Mouse (Mus musculus): ENCODE measurements around the gene Leng8. TPM values are rescaled to one million over a fixed set of nuclear protein-coding genes. Genes with fewer than 3 reads are reported as not detected.

The Leng8 gene
- total RNA-seq, 2 experiments from 2014 or later: 109 to 181 TPM

DNA sequence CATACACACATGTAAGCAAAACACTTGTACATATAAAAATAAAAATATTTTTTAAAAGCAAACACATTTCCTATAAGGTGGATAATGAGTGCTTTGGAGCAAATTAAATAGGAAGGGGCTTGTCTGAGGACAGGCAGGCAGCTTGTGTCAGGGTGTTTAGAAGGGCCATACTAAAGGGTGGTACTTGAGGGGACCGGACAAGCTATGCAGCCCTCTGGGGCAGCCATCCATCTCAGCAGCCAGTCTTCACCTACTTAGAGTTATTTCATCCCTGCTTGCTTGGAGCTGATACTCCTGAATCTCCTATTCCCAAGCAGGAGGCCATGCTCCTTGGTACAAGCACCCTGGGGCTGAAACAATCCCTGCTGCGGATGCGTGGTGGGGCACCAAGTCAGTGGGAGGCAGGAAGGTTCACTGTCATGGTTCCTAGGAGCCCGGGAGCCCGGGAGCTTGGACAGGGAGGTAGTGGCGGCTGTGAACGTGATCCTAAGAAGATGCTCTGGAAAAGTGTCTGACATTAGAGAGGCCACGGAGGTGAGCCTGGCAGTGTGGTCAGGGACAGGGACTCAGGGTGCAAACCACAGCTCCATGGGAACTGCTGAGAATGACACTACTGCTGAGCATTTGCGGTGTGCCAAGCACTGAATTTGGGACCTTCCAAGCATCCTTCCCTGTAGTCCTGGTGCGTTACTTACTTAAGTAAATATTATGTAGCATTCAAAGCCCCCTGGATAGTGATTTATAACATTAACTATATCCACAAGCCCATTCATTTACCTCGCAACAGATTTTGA is 9.7 kb upstream of the Leng8 start:
- no peak for DNase-seq (ENCODE audit: extremely low spot score in 1 of 2, low spot score in 1 of 2)

DNA sequence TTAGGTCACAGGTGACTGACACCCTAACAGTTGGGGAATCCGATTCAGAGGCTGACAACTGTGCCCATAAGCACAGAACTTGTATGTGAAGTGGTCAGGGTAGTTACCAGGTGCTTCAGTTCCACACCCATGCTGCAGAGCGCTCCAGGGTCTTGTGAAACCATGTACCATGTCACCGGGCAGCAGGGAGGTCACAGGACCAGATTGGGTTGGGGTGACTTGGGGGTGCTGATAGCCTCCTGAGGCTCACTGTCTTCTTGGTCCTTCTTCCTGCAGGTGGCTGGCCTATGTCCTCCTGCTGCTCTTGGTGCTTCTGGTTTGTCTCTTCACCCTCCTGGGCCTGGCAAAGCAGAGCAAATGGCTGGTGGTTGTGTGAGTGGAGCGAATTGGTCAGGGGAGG is 8.9 kb upstream of the Leng8 start:
- DNase-seq (ENCODE audit: extremely low spot score in 1 of 2, low spot score in 1 of 2): no peak

DNA sequence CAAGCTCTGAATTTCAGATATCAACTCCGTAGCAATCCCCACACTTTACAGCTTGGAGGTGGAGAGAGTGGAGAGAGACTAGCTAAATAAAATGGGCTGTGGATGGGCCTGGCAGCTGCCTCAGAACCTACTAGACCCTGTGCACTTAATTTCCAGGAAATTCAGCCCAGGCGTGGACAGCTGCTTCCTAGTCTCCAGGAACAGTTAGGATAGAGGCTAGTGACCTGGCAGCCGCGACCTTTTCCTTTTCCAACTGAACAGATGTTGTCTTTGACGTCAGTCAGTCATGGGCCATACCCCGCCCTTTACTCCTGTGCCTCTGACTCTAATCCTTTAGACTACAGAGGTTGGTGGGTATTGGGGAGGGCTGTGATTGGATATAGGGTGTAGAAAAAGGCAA is 8.0 kb upstream of the Leng8 start:
- no peak for DNase-seq (ENCODE audit: extremely low spot score in 1 of 2, low spot score in 1 of 2)

DNA sequence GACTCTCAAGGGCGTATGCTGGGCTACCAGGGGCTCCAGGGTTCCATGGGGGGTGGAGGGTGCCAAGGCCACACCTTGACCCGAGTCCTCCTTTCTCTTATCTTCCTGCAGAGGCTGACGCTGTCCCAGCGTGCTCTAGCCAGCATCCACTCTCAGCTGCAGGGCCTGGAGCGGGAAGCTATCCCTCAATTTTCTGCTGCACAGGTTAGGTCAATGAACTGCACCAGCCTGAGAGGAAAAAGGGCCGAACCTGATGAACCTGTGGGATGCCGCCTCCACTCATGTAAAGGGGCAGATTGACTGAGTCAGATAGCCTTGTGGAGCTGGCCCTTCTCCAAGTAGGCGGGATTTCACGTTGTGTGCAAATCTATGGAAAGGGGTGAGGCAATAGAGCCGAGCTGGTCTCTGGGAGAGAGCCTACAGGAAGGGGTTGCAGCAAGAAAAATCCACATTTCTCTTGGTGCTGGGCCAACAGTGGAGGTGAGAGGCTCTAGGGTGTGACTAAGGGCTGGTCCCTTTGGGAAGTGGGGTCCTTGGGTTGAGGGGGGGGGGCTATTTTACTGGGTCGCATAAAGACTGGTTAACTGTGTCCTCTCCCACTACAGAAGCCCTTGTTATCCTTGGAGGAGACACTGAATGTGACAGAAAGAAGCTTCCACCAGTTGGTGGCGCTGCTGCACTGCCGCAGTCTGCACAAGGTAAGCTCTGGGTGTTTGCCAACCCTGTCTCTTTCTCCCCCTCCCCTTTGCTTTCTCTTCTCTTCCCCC is 6.0 kb upstream of the Leng8 start:
- peak; percentile 69 to 89 for DNase-seq (ENCODE audit: extremely low spot score in 1 of 2, low spot score in 1 of 2)

DNA sequence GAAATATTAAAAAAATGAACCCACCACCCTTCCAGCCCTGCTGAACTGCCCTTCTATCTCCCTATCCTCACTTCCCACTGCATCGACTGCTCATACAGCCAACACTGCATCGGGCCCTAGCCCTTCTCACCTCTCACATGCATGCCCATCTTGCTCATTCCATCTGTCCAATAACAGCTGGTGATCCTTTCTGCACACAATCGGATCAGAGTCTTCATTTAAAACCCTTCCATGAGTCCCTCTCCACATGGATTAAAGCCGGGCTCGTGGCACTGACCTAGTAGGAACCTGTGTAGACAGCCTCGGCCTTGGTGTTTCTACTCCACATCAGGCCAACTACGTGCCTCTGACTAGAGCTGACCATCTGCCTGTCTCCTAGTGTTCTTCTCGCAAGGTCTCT is 4.9 kb upstream of the Leng8 start:
- no peak for DNase-seq (ENCODE audit: extremely low spot score in 1 of 2, low spot score in 1 of 2)

DNA sequence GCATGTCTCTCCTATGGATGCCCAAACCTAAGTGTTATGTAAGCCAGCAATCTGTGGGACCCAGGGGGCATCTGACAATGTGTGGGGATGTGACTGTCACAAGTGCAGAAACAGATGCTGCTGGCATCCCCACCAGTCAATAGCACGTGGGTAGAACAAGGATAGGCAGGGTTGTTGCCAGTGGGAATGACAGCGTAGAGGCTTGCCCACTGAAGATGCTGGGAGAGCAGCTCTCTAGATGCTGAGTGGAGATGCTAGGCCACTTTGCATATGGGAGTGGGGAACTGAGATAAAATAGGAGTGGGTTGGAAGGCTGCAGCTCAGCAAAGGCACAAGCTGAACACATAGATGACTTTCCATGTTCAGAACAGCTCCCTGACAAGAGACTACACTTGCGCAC is 4.3 kb upstream of the Leng8 start:
- peak in 1 of 2 experiments; percentile 56 for DNase-seq (ENCODE audit: extremely low spot score in 1 of 2, low spot score in 1 of 2)

DNA sequence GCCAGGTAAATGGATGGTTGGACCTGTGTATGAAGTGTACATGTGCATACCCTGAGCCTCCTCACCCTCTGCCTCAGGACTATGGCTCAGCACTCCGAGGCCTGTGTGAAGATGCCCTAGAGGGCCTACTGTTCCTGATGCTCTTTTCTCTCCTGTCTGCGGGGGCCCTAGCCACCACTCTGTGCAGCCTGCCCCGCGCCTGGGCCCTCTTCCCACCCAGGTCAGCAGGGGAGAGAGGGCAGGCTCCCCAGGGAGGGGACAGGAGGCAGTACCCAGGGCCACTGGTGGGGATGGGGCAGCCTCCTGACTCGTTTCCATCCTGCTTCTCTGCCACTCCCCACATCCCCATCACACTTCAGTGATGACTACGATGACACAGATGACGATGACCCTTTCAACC is 3.8 kb upstream of the Leng8 start:
- DNase-seq (ENCODE audit: extremely low spot score in 1 of 2, low spot score in 1 of 2): no peak

DNA sequence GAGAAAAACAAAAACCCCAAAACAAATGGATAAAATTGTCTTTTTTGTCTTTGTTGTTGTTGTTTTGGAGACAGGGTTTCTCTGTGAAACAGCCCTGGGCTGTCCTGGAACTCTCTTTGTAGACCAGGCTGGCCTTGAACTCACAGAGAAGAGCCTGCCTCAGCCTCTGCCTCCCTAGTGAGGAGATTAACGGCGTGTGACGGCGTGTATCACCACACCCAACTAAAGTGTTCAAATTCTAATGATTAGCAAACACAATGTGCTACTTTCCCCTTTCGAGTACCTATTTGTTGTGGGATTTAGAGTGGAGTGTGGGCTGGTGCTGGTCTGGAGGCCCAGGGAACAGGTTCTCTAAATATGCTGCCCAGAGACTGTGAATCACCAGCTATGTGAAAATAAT is 1.9 kb upstream of the Leng8 start:
- no peak for DNase-seq (ENCODE audit: extremely low spot score in 1 of 2, low spot score in 1 of 2)

DNA sequence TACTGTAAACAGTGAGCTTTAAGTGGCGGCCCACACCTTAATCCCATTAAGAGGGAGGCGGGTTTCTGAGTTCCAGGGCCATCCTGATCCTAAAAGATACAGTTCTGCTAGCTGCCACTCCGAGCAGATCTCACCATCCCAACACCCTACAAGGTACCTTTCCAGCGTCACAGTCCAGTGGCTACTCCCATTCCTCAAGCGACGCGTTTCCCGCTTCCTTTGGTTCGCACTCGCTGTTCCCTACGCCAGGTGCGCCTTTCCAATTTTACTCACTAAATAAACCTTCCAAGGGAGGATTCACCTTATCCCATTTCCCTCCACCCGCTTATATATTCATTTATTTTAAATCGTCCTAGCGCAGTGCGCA is 452 bp upstream of the Leng8 start:
- no peak for DNase-seq (ENCODE audit: extremely low spot score in 1 of 2, low spot score in 1 of 2)

DNA sequence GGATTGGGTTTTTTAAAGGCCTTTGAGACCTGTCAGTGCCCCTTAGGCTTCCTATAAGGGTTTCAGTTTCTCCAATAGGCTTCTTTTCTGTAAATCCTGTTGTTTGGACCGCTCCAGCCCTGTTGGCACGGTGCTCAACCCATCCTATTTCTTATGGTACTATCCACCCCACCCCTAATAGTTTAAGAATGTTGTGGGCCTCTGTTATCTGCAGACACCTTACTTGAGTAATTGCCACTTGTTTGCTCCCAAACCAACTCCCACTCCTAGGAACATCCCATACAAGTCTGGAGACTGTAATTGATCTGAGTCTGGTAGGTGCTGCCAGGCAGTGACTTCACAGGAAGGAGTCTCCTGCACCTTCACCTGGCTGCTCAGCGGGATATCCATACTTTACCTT is 907 bp downstream of the Leng8 start:
- DNase-seq (ENCODE audit: extremely low spot score in 1 of 2, low spot score in 1 of 2): no peak

DNA sequence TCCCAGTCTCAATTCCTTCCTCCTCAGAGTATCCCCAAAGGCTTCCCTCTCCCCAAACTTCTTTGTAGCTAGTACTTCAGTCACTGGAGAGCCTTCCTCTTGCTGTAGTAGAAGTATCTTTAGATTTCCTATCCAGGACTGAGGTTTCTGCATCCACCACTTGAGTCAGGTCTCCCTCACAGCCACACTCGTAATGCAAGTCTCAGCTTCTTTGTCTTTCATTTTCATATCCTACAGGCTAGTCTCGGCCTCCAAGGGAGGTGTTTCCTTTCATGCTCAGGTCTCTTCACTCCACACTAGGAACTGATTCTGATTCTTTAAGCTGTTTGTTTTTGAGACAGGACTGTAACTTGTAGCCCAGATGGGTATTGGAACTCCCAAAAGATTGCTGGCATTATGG is 1.3 kb downstream of the Leng8 start:
- DNase-seq (ENCODE audit: extremely low spot score in 1 of 2, low spot score in 1 of 2): no peak

DNA sequence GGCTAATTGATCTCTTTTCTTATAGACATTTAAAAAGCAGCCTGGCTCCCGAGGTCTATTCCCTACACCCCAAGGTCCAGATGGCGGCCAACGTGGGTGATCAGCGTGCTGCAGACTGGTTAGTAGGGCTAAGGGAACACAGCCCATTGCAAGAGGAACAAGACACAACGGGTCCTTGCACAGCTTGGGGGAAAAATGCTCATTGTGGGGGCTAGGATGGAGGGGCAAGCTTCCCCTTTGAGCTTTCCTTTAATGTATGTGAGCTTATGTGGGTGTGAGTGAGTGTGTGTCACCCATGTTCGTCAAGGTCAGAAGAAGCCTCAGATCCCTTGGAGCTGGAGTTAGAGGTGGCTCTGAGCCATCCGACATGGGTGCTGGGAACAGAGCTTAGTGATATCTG is 1.8 kb downstream of the Leng8 start:
- no peak for DNase-seq (ENCODE audit: extremely low spot score in 1 of 2, low spot score in 1 of 2)

DNA sequence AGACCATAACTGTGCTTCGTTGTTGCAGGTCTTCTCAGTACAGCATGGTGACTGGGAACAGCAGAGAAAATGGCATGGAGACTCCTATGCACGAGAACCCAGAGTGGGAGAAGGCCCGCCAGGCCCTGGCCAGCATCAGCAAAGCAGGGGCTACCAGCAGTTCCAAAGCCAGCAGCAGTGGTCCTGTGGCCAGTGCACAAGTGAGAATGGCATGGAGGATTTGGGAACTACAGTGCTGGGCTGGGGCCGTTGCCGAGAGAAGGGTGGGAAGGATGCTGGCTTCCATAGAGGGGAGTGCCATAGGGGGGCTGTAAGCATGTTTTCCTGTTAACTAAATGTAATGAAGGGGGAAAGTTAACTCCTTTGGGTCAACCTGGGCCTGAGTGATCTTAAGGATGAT is 2.6 kb downstream of the Leng8 start:
- DNase-seq (ENCODE audit: extremely low spot score in 1 of 2, low spot score in 1 of 2): peak in 1 of 2 experiments; percentile 3

DNA sequence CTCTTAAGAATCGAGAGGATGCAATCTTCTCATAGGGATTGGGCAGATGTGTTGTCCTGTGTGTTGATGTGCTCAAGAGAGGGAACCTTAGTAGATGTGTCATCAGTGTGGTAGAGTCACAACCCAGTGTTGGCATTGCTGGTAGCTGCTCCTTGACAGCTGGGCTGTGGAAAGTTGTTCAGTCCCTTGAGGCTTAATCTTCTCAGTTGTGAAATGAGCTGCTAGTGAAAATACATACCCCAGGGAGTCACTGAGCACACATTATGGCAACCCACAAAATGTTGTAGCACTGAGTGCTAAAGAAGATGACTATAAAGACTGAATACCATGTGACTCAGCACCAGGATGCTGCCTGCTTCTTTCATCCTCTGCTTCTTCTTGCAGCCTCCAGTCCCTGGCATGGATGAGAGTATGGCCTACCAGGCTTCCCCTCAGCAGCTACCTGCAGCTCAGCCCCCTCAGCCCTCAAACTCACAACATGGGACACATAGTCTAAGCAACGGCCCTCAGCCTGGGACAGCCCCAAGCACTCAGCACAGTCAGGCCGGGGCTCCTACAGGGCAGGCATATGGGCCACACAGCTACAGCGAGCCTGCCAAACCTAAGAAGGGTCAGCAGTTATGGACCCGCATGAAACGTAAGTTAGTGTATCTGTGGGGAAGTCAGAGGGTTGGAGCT is 4.9 kb downstream of the Leng8 start:
- DNase-seq (ENCODE audit: extremely low spot score in 1 of 2, low spot score in 1 of 2): no peak

DNA sequence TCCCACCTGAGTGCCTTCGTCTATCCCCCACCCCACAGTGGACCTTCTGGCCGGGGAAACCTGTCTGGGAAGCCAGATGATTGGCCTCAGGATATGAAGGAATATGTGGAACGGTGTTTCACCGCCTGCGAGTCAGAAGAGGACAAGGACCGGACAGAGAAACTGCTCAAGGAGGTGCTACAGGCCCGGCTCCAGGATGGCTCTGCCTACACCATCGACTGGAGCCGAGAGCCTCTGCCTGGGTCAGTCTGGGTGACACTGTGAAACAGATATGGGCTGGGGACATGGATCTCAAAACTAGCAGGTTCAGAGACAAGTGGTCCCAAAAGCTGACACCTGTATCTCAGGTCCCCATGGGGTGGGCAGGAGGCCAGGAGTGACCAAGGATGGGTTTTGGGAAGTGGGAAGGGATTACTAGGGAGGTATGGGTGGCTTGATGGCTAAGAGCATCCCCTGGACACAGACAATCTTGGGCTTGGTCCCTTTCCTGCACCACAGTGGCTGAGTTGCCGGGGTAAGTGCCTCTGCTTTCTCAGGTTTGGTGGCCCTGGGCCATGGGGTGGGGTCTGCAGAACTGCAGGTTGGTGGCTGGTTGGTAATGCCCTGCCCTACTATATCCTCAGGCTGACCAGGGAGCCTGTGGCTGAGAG is 6.1 kb downstream of the Leng8 start:
- no peak for DNase-seq (ENCODE audit: extremely low spot score in 1 of 2, low spot score in 1 of 2)

DNA sequence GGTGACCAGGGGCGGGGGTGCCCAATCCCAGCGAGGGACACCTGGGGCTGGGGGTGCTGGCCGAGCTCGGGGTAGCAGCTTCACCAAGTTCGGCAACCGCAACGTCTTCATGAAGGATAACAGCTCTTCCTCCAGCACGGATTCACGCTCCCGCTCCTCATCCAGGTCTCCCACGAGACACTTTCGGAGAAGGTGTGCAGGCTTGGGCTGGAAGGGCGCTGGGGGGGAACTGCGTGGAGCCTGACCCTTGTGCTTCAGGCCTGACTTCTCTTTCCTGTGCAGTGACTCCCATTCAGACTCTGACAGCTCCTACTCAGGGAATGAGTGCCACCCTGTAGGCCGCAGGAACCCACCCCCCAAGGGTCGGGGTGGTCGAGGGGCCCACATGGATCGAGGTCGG is 6.7 kb downstream of the Leng8 start:
- no peak for DNase-seq (ENCODE audit: extremely low spot score in 1 of 2, low spot score in 1 of 2)

DNA sequence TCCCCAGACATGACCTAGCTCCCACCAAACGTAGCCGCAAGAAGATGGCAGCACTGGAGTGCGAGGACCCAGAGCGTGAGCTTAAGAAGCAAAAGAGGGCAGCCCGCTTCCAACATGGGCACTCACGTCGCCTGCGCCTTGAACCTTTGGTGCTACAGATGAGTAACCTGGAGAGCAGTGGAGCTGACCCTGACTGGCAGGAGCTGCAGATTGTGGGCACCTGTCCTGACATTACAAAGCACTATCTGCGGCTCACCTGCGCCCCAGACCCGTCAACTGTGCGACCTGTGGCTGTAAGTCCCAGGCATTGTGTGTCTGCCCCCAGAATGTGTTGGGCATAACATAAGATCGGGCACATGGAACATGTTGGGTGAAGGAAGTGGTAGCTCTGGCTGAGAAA is 7.2 kb downstream of the Leng8 start:
- DNase-seq (ENCODE audit: extremely low spot score in 1 of 2, low spot score in 1 of 2): no peak

DNA sequence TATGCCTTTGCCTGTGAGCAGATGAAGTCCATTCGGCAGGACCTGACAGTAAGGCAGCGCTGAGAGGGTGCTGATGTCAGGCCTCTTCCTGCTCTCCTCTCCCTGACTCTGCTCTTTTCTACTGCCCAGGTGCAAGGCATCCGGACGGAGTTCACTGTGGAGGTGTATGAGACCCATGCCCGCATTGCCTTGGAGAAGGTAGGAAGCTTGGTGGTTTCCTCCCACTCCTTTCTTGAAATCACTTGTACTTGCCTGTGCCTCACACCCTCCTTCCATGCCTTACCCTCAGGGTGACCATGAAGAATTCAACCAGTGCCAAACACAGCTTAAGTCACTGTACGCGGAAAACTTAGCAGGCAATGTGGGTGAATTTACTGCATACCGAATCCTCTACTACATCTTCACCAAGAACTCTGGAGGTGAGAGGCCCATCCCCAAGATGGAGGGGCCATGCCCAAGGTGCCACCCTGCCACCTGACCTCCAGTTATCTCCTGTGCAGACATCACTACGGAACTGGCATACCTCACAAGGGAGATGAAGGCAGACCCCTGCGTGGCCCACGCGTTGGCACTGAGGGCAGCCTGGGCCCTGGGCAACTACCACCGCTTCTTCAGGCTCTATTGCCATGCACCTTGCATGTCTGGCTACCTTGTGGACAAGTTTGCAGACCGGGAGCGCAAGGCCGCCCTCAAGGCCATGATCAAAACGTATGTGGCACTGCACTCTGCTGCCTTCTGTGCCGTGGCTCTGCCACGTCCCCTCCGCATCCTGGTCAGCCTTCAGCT is 8.1 kb downstream of the Leng8 start:
- no peak for DNase-seq (ENCODE audit: extremely low spot score in 1 of 2, low spot score in 1 of 2)

DNA sequence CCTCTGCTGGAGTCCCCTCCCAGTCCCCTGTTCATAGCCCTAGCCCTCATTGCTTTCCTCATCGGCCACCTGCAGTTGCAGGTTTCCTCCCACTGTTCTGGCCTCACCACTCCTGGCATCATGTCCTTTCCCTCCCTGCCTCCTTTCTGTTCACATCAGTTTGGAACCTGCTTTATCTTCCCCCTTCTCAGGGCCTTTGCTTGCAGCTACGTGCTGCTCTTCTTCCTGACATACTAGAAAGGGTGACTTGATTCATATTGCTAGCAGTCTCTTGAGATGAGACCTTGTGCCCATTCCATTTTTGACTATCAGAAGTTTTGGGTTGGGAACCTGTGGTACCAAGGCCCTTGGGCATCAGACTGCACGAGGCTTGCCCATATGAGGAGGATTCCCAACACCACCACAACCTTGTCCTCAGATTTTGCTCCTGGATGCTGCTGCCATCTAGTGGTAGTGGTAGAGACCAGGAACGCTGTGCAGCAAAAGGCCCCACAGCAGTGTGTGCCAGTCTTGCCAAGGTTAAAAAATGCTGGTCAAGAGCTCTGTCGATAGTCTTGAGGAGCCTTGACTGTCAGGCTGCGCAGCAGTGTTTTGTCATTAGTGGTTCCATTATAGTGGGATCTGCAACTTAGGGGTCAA is 8.8 kb downstream of the Leng8 start:
- DNase-seq (ENCODE audit: extremely low spot score in 1 of 2, low spot score in 1 of 2): no peak

Data from layer of hippocampus, postnatal 25 days (tissue).